Mouse (Mus musculus): ENCODE measurements around the gene Urm1.
"Not testable (repeated sequence)": the region's sequence is repeated elsewhere in the genome, so short reads cannot be mapped to it uniquely, and the experiment has no call there.

Urm1 gene

GRCm38 (mm10) chr2:29868949-29869645 lies 49.2 kb downstream of the Urm1 start, which contains the start of gene Cercam:
Cercam (plus strand) TSS chr2:29869164.
- DNase-seq: peak; percentile 89

GRCm38 (mm10) chr2:29869646-29870451 lies 50.0 kb downstream of the Urm1 start:
- peak; percentile 41 for DNase-seq

GRCm38 (mm10) chr2:29872581-29873295 lies 52.9 kb downstream of the Urm1 start:
- peak; percentile 63 for DNase-seq

- DNase-seq: no peak
These were observed 53.9 kb downstream of the Urm1 start for GRCm38 (mm10) chr2:29873801-29874200.

- DNase-seq: no peak
These were observed 58.2 kb downstream of the Urm1 start for GRCm38 (mm10) chr2:29878061-29878460.

GRCm38 (mm10) chr2:29879191-29879590 lies 59.3 kb downstream of the Urm1 start:
- DNase-seq: no peak

GRCm38 (mm10) chr2:29879964-29880830 lies 60.3 kb downstream of the Urm1 start:
- DNase-seq: peak; percentile 40

GRCm38 (mm10) chr2:29886659-29887292 lies 66.9 kb downstream of the Urm1 start:
- not testable (repeated sequence) for DNase-seq

- DNase-seq: peak; percentile 100
These were observed 69.4 kb downstream of the Urm1 start, which contains the start of gene Odf2 for GRCm38 (mm10) chr2:29889066-29889944. Odf2 (plus strand) TSS chr2:29889221.

- peak; percentile 88 for DNase-seq
These were observed 70.3 kb downstream of the Urm1 start for GRCm38 (mm10) chr2:29889991-29890833.

- DNase-seq: peak; percentile 62
These were observed 71.9 kb downstream of the Urm1 start for GRCm38 (mm10) chr2:29891773-29892172.
